Mouse (Mus musculus) MEL (cell line): ENCODE results near the gene Kif26b.

Experiments
- CHD1 ChIP-seq: IDR thresholded peaks from 2 replicates; pipeline ENCODE4 v1.6.1; 2012; ENCODE audit warnings: low read depth, mild to moderate bottlenecking, inconsistent platforms, low read length, improper control_type of control experiment
- CTCF ChIP-seq, 3 experiments: IDR thresholded peaks in 2 of 3; conservative IDR thresholded peaks in 1 of 3; 2 replicates each; pipeline ENCODE4 v1.5.1; 2011 to 2012; ENCODE audit warnings: low read length in 3 of 3, low read depth in 2 of 3, mild to moderate bottlenecking in 2 of 3, improper control_type of control experiment in 1 of 3, inconsistent platforms in 1 of 3, mixed read lengths in 1 of 3, moderate library complexity in 1 of 3; ENCODE audit not compliant: control insufficient read depth in 1 of 3, insufficient read depth in 1 of 3, poor library complexity in 1 of 3, severe bottlenecking in 1 of 3
- EP300 ChIP-seq, 2 experiments: IDR thresholded peaks; 2 replicates each; pipeline ENCODE4 v1.6.1; 2011; ENCODE audit warnings: improper control_type of control experiment in 2 of 2, low read length in 2 of 2, low read depth in 1 of 2, mild to moderate bottlenecking in 1 of 2
- ETS1 ChIP-seq: IDR thresholded peaks from 2 replicates; pipeline ENCODE4 v1.6.1; 2012; ENCODE audit warnings: low read depth, mild to moderate bottlenecking, inconsistent platforms, low read length, improper control_type of control experiment, moderate library complexity
- GATA1 ChIP-seq: IDR thresholded peaks from 2 replicates; pipeline ENCODE4 v1.6.1; 2011; ENCODE audit warnings: low read depth, low read length, improper control_type of control experiment
- HCFC1 ChIP-seq: IDR thresholded peaks from 2 replicates; pipeline ENCODE4 v1.6.1; 2012; ENCODE audit warnings: low read depth, mild to moderate bottlenecking, inconsistent platforms, low read length, improper control_type of control experiment, moderate library complexity
- MAZ ChIP-seq: IDR thresholded peaks from 2 replicates; pipeline ENCODE4 v1.6.1; 2012; ENCODE audit warnings: low read depth, mild to moderate bottlenecking, inconsistent platforms, low read length, improper control_type of control experiment
- POLR2A ChIP-seq, 2 experiments: IDR thresholded peaks; 2 replicates each; pipeline ENCODE4 v1.6.1; 2011 to 2012; ENCODE audit warnings: low read length in 2 of 2, mild to moderate bottlenecking in 2 of 2, control low read depth in 1 of 2, improper control_type of control experiment in 1 of 2, low read depth in 1 of 2, moderate library complexity in 1 of 2; ENCODE audit not compliant: control insufficient read depth in 1 of 2, insufficient read depth in 1 of 2, poor library complexity in 1 of 2
- ZC3H11A ChIP-seq: IDR thresholded peaks from 2 replicates; pipeline ENCODE4 v1.6.1; 2012; ENCODE audit warnings: low read depth, mild to moderate bottlenecking, inconsistent platforms, low read length, improper control_type of control experiment

- TF ChIP-seq CTCF (IDR thresholded peaks at IDR 0.05 in 2 of 3, conservative IDR thresholded peaks at IDR 0.05 in 1 of 3; ENCODE audit: control insufficient read depth in 1 of 3, insufficient read depth in 1 of 3, low read depth in 2 of 3, low read length in 3 of 3, poor library complexity in 1 of 3, severe bottlenecking in 1 of 3) (no peak), POLR2A (IDR thresholded peaks at IDR 0.05; ENCODE audit: control insufficient read depth in 1 of 2, insufficient read depth in 1 of 2, low read depth in 1 of 2, low read length in 2 of 2, poor library complexity in 1 of 2) (no peak), EP300 (IDR thresholded peaks at IDR 0.05; ENCODE audit: low read depth in 1 of 2, low read length in 2 of 2) (no peak), MAZ (no peak), GATA1 (no peak), ZC3H11A (no peak), CHD1 (no peak), HCFC1 (no peak), ETS1 (no peak)
These were observed 405.2 kb downstream of the Kif26b start for GRCm38 (mm10) chr1:178933953-178934637.
